Mouse (Mus musculus) G1E-ER4 (cell line): ENCODE data around the gene Fbln7. TPM values are rescaled to one million over a fixed set of nuclear protein-coding genes. Genes with fewer than 3 reads are reported as not detected.

ENCODE experiments used
- GATA1 ChIP-seq: IDR thresholded peaks from one replicate; pipeline ENCODE4 v1.8.0; 2012; ENCODE audit warnings: low read length, inconsistent platforms
- polyA plus RNA-seq: library from polyadenylated mRNA; stranded (reverse); fragments of >175 nt; gene quantifications from 2 replicates; pipeline ENCODE4 v1.2.3, GENCODE M21; 2012

Gene Fbln7
- polyA plus RNA-seq, 1 experiment, result not detected

DNA sequence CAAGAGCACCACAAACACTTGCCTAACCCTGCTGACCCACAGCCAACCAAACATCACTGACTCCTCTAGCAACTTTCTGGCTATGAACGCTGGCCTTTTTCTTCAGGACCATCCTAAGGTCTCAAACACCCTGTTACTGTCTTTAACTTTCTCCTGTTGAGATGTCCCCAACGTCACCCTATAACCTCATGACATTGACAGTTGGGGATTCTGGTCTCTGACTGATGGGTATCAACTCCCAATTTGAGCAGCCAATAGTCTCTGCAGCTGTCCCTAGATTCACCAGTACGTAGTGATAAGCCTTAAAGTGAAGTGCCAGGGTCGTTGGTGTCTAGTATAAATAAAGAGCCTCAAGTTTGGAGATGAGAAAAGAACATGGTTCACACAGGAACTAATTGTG is 52.2 kb downstream of the Fbln7 start:
- no peak for TF ChIP-seq GATA1

DNA sequence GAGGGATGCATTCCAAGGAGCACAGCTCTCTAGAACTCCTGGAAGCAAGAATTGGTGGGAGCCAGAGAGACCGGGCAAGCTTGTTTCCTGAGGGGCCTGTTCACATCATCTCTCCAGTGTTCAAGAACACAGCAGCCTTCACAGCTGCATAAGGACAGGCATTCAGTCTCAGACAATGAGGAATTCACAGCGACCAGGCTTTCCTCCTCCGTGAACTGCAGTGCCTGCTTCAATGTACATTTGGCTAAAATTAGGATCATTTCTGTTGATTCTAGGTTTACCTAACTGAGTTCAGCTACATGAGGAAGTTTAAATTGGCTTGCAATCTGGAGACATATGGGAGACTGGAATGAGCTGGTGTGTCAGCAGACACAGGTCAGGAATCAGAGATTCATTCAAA is 53.7 kb downstream of the Fbln7 start:
- TF ChIP-seq GATA1, result no peak

DNA sequence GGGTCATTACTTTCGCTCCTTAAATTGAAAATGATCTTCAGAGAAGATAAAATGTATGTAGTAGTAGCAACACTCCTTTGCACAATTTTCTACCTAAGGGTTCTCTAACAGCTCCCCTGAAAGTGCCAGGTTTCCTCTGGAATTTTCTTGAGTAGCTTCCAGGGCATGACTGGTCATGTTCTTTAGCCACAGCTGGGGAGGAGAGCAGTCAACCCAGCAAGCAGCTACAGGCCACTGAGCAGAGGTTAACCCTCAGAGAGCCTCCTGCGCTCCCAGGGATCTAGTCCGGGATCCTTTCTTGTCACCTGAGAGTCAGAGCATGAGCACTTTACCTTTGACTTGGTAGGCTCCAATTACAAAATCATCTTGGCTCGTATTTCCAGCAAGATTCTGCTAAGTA is 62.0 kb downstream of the Fbln7 start:
- no peak for TF ChIP-seq GATA1

DNA sequence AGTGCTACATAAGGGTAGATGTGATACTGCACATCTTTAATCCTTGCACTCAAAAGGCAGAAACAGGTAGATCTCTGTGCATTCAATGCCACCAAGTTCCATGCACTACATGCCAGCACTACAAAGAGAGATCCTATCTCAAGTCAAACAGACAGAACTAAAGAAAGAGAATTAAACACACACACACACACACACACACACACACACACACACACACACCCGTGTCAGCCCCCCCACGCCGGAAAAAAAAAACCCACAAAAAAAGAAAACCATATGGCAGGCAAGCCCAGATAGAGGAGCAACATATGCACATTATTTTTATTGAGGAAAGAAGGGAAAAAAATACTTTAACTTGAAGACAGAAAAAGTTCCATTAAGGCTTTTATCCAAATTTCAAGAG is 65.7 kb downstream of the Fbln7 start:
- no peak for TF ChIP-seq GATA1

DNA sequence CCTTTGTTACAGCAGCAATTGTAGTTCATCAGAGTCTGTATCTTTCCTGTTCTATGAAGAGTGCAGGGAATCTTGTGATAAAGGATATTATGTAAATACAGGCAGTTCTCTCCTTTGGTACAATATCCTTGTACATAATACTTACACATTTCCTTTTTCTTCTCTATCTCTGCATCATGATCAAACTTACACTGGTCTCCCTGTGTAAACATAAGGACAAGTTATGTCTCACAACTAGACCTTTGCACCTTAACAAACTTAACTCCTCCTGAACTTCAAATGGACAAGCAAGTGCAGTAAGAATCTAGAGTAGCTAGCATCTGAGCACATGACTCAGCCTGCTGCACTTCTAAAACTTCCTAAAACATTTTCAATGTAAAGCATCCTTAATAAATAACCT is 67.9 kb downstream of the Fbln7 start:
- no peak for TF ChIP-seq GATA1

DNA sequence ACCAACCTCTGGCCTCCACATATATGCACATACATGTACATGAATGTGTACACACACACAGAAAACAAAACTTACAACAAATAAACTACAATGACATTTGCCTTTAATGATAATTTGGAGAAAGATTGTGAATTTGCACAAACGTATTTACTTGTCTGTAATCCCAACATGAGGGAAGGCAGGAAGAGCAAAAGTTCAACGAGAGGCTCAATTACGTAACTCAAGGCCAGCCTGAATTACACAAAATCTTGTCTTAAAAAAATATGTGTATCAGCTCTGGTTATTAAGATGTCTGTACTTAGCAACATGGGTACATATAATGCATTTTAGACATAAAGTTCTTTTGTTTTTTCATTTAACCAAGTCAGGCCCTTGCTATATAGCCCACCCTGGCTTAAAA is 73.5 kb downstream of the Fbln7 start:
- TF ChIP-seq GATA1, result no peak

DNA sequence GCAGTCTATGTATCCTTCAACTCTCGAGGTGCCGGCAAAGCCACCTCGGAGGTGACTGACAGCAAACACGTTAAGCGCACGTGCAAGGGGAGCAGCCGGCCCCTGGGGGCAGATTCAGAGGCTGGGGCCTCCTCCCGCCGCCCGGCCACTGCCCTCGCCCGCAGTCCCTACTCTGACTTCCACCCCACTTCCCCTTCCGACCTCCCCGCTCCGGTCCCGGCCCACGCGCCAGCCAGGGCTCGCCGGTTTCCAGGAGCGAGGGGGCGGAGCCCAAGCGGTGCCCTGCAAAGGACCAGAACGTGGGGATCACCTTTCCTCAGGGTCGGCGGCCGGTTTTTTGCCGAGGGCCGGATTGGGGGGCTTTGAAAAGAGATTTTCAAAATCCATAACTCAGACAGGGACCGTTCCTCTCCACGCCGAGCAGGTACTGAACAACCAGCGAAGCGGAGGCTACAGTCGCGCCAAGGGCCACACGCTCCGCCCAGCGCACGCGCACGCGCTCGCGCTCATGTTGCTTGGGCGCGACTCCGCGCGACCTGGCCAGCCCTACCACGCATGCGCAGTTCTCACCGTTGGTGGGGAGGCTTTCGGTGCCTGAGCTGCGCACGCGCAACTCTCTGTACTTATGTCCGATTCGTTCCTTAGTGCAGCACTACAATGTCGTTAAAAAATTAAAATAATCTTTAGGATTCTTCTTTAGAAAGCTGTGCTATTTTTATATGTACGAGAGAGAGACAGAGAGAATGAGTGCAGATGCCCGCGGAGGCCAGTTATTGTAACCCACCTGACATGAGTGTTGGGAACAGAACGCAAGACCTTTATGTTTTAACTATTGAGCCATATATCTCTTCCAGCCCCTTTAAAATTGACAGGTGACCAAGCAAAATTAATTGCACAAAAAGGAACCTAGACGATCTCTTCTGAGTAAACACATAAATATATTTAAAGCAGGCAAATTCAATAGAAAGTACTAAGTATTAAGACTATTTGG is 81.1 kb downstream of the Fbln7 start, which contains the start of gene Zc3h8:
Zc3h8 (minus strand) TSS at position 540 of the 991 bp plus-strand sequence.
- TF ChIP-seq GATA1, result no peak

Other genes starting within 250 kb of the Fbln7 start
- gene Anapc1, start 175.6 kb upstream of the Fbln7 start, polyA plus RNA-seq, result 94.1 and 131 TPM in 2 replicates
- gene Mertk, start 164.0 kb upstream of the Fbln7 start, polyA plus RNA-seq, result not detected in 2 replicates
- gene Tmem87b, start 44.9 kb upstream of the Fbln7 start, polyA plus RNA-seq, result 1.2 and 1.4 TPM in 2 replicates
- gene Zc3h8, start 81.1 kb downstream of the Fbln7 start, polyA plus RNA-seq, result 0.43 and 0.93 TPM in 2 replicates
- 2.1 and 3.0 TPM in 2 replicates for gene Zc3h6, start 104.4 kb downstream of the Fbln7 start, polyA plus RNA-seq
- gene Gm10762, start 104.7 kb downstream of the Fbln7 start, polyA plus RNA-seq, result 12.1 and 12.3 TPM in 2 replicates
- gene Vinac1, start 185.2 kb downstream of the Fbln7 start, polyA plus RNA-seq, result not detected in 2 replicates
- not detected in 2 replicates for gene Ttl, start 203.0 kb downstream of the Fbln7 start, polyA plus RNA-seq
- 25.8 and 27.1 TPM in 2 replicates for gene Polr1b, start 238.0 kb downstream of the Fbln7 start, polyA plus RNA-seq